Mouse (Mus musculus) limb, embryonic 14.5 days (tissue): ENCODE data around the gene Tmco1. TPM values are rescaled to one million over a fixed set of nuclear protein-coding genes. Genes with fewer than 3 reads are reported as not detected.

Experiments
- ATAC-seq: fragments of 200-750 bp; cut with Nextera tagmentation; 2 replicates; pipeline ENCODE4 v1.8.0; 2017; ENCODE audit warnings: low read depth, moderate number of reproducible peaks, moderate TSS enrichment; ENCODE audit not compliant: low FRiP score
- DNase-seq: peaks from one replicate; pipeline ENCODE4 v3.0.0-alpha.2; 2015; ENCODE audit warnings: low spot score
- H3K27ac ChIP-seq: fragments of 300-500 bp; sonication (generic); replicated peaks from 2 replicates; pipeline ENCODE4 v1.5.1; 2014; ENCODE audit warnings: low read depth, mild to moderate bottlenecking, low read length, moderate library complexity, mixed read lengths
- H3K27me3 ChIP-seq: fragments of 300-500 bp; sonication (generic); 2 replicates; pipeline ENCODE4 v1.6.1; 2014; ENCODE audit warnings: low read length, mixed read lengths; ENCODE audit not compliant: control insufficient read depth, insufficient read depth
- H3K36me3 ChIP-seq: fragments of 300-500 bp; sonication (generic); 2 replicates; pipeline ENCODE4 v1.6.1; 2014; ENCODE audit warnings: mild to moderate bottlenecking, low read length, moderate library complexity, mixed read lengths; ENCODE audit not compliant: control insufficient read depth, insufficient read depth
- H3K4me1 ChIP-seq: fragments of 300-500 bp; sonication (generic); 2 replicates; pipeline ENCODE4 v1.6.1; 2014; ENCODE audit warnings: antibody characterized with exemption, low read length, mixed read lengths; ENCODE audit not compliant: control insufficient read depth, insufficient read depth
- H3K4me2 ChIP-seq: fragments of 300-500 bp; sonication (generic); replicated peaks from 2 replicates; pipeline ENCODE4 v1.6.1; 2014; ENCODE audit warnings: low read depth, mild to moderate bottlenecking, low read length, moderate library complexity; ENCODE audit not compliant: severe bottlenecking
- H3K4me3 ChIP-seq: fragments of 300-500 bp; sonication (generic); replicated peaks from 2 replicates; pipeline ENCODE4 v1.5.1; 2014; ENCODE audit warnings: low read length
- H3K9ac ChIP-seq: fragments of 300-500 bp; sonication (generic); 2 replicates; pipeline ENCODE4 v1.6.1; 2014; ENCODE audit warnings: mild to moderate bottlenecking, low read depth, low read length, moderate library complexity; ENCODE audit not compliant: severe bottlenecking
- H3K9me3 ChIP-seq: fragments of 300-500 bp; sonication (generic); 2 replicates; pipeline ENCODE4 v1.6.1; 2016; ENCODE audit warnings: low read length; ENCODE audit not compliant: control insufficient read depth
- POLR2A ChIP-seq: fragments of 200-500 bp; IDR thresholded peaks from 2 replicates; pipeline ENCODE4 v1.8.0; 2012; ENCODE audit warnings: inconsistent platforms, mild to moderate bottlenecking, moderate library complexity, borderline replicate concordance; ENCODE audit not compliant: insufficient read depth, insufficient read length; ENCODE audit errors: extremely low read depth
- WGBS: fragments of 180-500 bp; shearing (Covaris S2); extraction: QIAGEN DNeasy Blood & Tissue Kit; methylation state at CpG from one replicate; pipeline ENCODE4 v1.1.7; 2014; 5-methylcytosine and 5-hydroxymethylcytosine counted together
- polyA plus RNA-seq, 2 experiments: library from polyadenylated mRNA; depleted of rRNA in 1 of 2; stranded (reverse) in 1 of 2; unstranded in 1 of 2; fragments of >200 nt; fragmentation: Nextera tagmentation in 1 of 2; extraction: Ambion mirVana in 1 of 2; gene quantifications; 2 replicates each; pipeline versions ENCODE4 v1.2.1 to v1.2.3; 2012 to 2014

Gene Tmco1
- polyA plus RNA-seq, 2 experiments, result 73.4 to 86.5 TPM

GRCm38 (mm10) chr1:167360268-167360667 lies 52.1 kb downstream of the Tmco1 start:
- Histone ChIP-seq H3K27ac (no peak overlapping the region), H3K9ac (no peak overlapping the region), H3K4me1 (no peaks in the 10 kb centered on the region), H3K9me3 (no peaks in the 10 kb centered on the region), H3K4me2 (no peak overlapping the region), H3K4me3 (no peak overlapping the region), H3K36me3 (peaks cover 36% of the 10 kb centered on the region), H3K27me3 (no peaks in the 10 kb centered on the region)
- 76% methylated on average over 4 of the region's 4 CpGs for WGBS
- no peak for TF ChIP-seq POLR2A
- ATAC-seq (no peak), DNase-seq (no peak)

- Histone ChIP-seq H3K27me3 (no peaks in the 10 kb centered on the region), H3K4me2 (no peak overlapping the region), H3K4me3 (no peak overlapping the region), H3K27ac (no peak overlapping the region), H3K9ac (no peak overlapping the region), H3K4me1 (no peaks in the 10 kb centered on the region), H3K9me3 (no peaks in the 10 kb centered on the region), H3K36me3 (peaks cover 46% of the 10 kb centered on the region)
- TF ChIP-seq POLR2A, result no peak
- DNase-seq (no peak), ATAC-seq (no peak)
- 69% methylated on average over 4 of the region's 4 CpGs for WGBS
These were observed 54.6 kb downstream of the Tmco1 start for GRCm38 (mm10) chr1:167362819-167363218.

GRCm38 (mm10) chr1:167363322-167363721 lies 55.1 kb downstream of the Tmco1 start:
- Histone ChIP-seq H3K9me3 (no peaks in the 10 kb centered on the region), H3K27me3 (no peaks in the 10 kb centered on the region), H3K4me1 (no peaks in the 10 kb centered on the region), H3K9ac (no peak overlapping the region), H3K27ac (no peak overlapping the region), H3K4me3 (no peak overlapping the region), H3K36me3 (peaks cover 49% of the 10 kb centered on the region), H3K4me2 (no peak overlapping the region)
- no peak for TF ChIP-seq POLR2A
- ATAC-seq (no peak), DNase-seq (no peak)
- 58% methylated on average over 5 of the region's 5 CpGs for WGBS

DNA sequence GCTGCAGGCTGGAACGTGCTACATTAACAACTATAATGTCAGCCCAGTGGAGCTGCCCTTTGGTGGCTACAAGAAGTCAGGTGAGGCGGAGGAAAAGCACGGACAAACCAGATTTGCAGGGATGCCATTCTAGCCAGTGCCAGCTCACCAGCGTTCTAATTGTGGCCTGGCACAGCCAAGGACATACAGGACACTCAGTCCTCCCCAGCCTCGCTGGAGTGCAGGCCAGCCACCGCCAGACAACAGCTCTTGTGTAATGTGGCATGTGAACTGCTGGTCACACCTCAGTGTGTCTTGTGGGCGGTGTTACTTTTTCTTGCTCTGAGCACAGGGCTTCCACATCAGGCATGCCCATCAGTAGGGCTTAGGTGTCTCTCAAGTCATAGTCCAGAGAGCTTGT lies 57.6 kb downstream of the Tmco1 start:
- TF ChIP-seq POLR2A, result no peak
- 91% methylated on average over 7 of the region's 7 CpGs for WGBS
- peaks cover 49% of the 10 kb centered on the region for H3K36me3 ChIP-seq
- no peak for DNase-seq
- no peak overlapping the region for H3K4me2 ChIP-seq
- no peak overlapping the region for H3K27ac ChIP-seq
- no peaks in the 10 kb centered on the region for H3K9me3 ChIP-seq
- no peaks in the 10 kb centered on the region for H3K27me3 ChIP-seq
- H3K4me3 ChIP-seq, result no peak overlapping the region
- no peak for ATAC-seq
- no peak overlapping the region for H3K9ac ChIP-seq
- no peaks in the 10 kb centered on the region for H3K4me1 ChIP-seq

DNA sequence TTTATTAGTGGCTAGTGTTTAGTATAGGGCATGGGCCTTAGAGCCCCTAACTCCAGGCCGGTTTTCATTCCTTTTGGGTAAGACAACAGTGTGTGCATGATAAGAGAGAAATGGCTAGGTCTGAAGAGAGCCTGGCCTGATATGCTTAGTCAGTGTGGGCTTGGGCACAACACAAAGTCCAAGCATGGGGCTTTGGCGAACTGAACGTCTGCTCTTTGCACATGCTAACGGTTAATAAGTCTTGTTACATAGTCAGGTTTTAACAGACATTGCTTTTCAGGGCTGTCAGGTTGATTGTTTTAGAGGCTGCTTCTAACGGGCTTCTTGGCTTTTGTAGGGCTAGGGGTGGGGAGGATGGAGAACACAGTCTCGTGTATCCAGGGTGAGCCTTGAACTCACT lies 58.4 kb downstream of the Tmco1 start:
- H3K36me3 ChIP-seq, result peaks cover 43% of the 10 kb centered on the region
- H3K27ac ChIP-seq, result no peak overlapping the region
- H3K4me2 ChIP-seq, result no peak overlapping the region
- DNase-seq (no peak), ATAC-seq (no peak)
- TF ChIP-seq POLR2A, result no peak
- no peaks in the 10 kb centered on the region for H3K4me1 ChIP-seq
- no peak overlapping the region for H3K4me3 ChIP-seq
- H3K27me3 ChIP-seq, result no peaks in the 10 kb centered on the region
- H3K9me3 ChIP-seq, result no peaks in the 10 kb centered on the region
- H3K9ac ChIP-seq, result no peak overlapping the region
- 87% methylated on average over 6 of the region's 6 CpGs for WGBS

DNA sequence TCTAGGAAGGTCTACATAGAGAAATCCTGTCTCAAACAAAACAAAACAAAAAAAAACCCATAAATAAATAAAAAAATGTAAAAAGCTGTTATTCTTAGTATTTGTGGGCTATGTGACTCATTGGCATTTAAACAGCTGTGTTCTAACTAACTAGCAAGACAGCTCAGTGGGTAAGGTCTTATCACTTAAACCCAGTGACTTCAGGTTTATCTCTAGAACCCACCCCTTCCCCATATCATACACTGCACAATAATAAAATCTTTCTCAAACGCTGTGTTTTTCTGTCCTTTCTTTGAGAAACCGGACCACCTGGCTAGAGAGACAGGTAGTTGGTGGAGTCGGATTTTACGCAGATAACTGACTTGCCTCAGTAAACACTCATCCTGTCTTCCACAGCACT lies 59.8 kb downstream of the Tmco1 start:
- 91% methylated on average over 4 of the region's 4 CpGs for WGBS

More for the DNA sequence above, 59.8 kb downstream of the Tmco1 start:
- Histone ChIP-seq H3K9me3 (no peaks in the 10 kb centered on the region), H3K4me3 (no peak overlapping the region), H3K27me3 (no peaks in the 10 kb centered on the region), H3K36me3 (peaks cover 43% of the 10 kb centered on the region), H3K4me1 (no peaks in the 10 kb centered on the region), H3K4me2 (no peak overlapping the region), H3K27ac (no peak overlapping the region), H3K9ac (no peak overlapping the region)
- TF ChIP-seq POLR2A, result no peak
- ATAC-seq, result no peak
- DNase-seq, result no peak
